Mouse (Mus musculus): ENCODE results near the gene Tbata. TPM values are rescaled to one million over a fixed set of nuclear protein-coding genes. Genes with fewer than 3 reads are reported as not detected.

Gene Tbata
- polyA plus RNA-seq, 1 experiment, result 0.23 TPM

- no peak for DNase-seq (ENCODE audit: low read depth)
- no peak for TF ChIP-seq CTCF (IDR thresholded peaks at IDR 0.05; ENCODE audit: borderline replicate concordance, extremely low read depth, insufficient read depth, insufficient read length)
- TF ChIP-seq POLR2A (IDR thresholded peaks at IDR 0.05; ENCODE audit: borderline replicate concordance, extremely low read depth, insufficient read depth, insufficient read length, poor library complexity, severe bottlenecking), result no peak
Measured at GRCm38 (mm10) chr10:61194611-61195010, 22.9 kb downstream of the Tbata start.

GRCm38 (mm10) chr10:61195216-61195615 is 23.5 kb downstream of the Tbata start:
- TF ChIP-seq POLR2A (IDR thresholded peaks at IDR 0.05; ENCODE audit: borderline replicate concordance, extremely low read depth, insufficient read depth, insufficient read length, poor library complexity, severe bottlenecking) (no peak), CTCF (IDR thresholded peaks at IDR 0.05; ENCODE audit: borderline replicate concordance, extremely low read depth, insufficient read depth, insufficient read length) (no peak)
- DNase-seq (ENCODE audit: low read depth), result no peak

- no peak for DNase-seq (ENCODE audit: low read depth)
- TF ChIP-seq POLR2A (IDR thresholded peaks at IDR 0.05; ENCODE audit: borderline replicate concordance, extremely low read depth, insufficient read depth, insufficient read length, poor library complexity, severe bottlenecking) (no peak), CTCF (IDR thresholded peaks at IDR 0.05; ENCODE audit: borderline replicate concordance, extremely low read depth, insufficient read depth, insufficient read length) (no peak)
Measured at GRCm38 (mm10) chr10:61195718-61196291, 24.1 kb downstream of the Tbata start.

GRCm38 (mm10) chr10:61199566-61200213 is 27.9 kb downstream of the Tbata start:
- DNase-seq (ENCODE audit: low read depth), result peak; percentile 87

GRCm38 (mm10) chr10:61200232-61200820 is 28.6 kb downstream of the Tbata start:
- no peak for DNase-seq (ENCODE audit: low read depth)
- TF ChIP-seq POLR2A (IDR thresholded peaks at IDR 0.05; ENCODE audit: borderline replicate concordance, extremely low read depth, insufficient read depth, insufficient read length, poor library complexity, severe bottlenecking) (no peak), CTCF (IDR thresholded peaks at IDR 0.05; ENCODE audit: borderline replicate concordance, extremely low read depth, insufficient read depth, insufficient read length) (no peak)

More at GRCm38 (mm10) chr10:61199566-61200213, 27.9 kb downstream of the Tbata start:
- TF ChIP-seq CTCF (IDR thresholded peaks at IDR 0.05; ENCODE audit: borderline replicate concordance, extremely low read depth, insufficient read depth, insufficient read length), result peak; percentile 97
- no peak for TF ChIP-seq POLR2A (IDR thresholded peaks at IDR 0.05; ENCODE audit: borderline replicate concordance, extremely low read depth, insufficient read depth, insufficient read length, poor library complexity, severe bottlenecking)

- TF ChIP-seq POLR2A (IDR thresholded peaks at IDR 0.05; ENCODE audit: borderline replicate concordance, extremely low read depth, insufficient read depth, insufficient read length, poor library complexity, severe bottlenecking) (no peak), CTCF (IDR thresholded peaks at IDR 0.05; ENCODE audit: borderline replicate concordance, extremely low read depth, insufficient read depth, insufficient read length) (no peak)
- DNase-seq (ENCODE audit: low read depth), result no peak
Measured at GRCm38 (mm10) chr10:61200998-61201397, 29.2 kb downstream of the Tbata start.

- no peak for TF ChIP-seq CTCF (IDR thresholded peaks at IDR 0.05; ENCODE audit: borderline replicate concordance, extremely low read depth, insufficient read depth, insufficient read length)
- DNase-seq (ENCODE audit: low read depth), result no peak
Measured at GRCm38 (mm10) chr10:61201596-61202318, 30.0 kb downstream of the Tbata start.

- DNase-seq (ENCODE audit: low read depth), result no peak
- TF ChIP-seq POLR2A (IDR thresholded peaks at IDR 0.05; ENCODE audit: borderline replicate concordance, extremely low read depth, insufficient read depth, insufficient read length, poor library complexity, severe bottlenecking), result no peak
- TF ChIP-seq CTCF (IDR thresholded peaks at IDR 0.05; ENCODE audit: borderline replicate concordance, extremely low read depth, insufficient read depth, insufficient read length), result no peak
Measured at GRCm38 (mm10) chr10:61203930-61204329, 32.2 kb downstream of the Tbata start.

- TF ChIP-seq POLR2A (IDR thresholded peaks at IDR 0.05; ENCODE audit: borderline replicate concordance, extremely low read depth, insufficient read depth, insufficient read length, poor library complexity, severe bottlenecking) (no peak), CTCF (IDR thresholded peaks at IDR 0.05; ENCODE audit: borderline replicate concordance, extremely low read depth, insufficient read depth, insufficient read length) (no peak)
Measured at GRCm38 (mm10) chr10:61208114-61208684, 36.4 kb downstream of the Tbata start.

GRCm38 (mm10) chr10:61211105-61211504 is 39.4 kb downstream of the Tbata start:
- no peak for DNase-seq (ENCODE audit: low read depth)
- TF ChIP-seq POLR2A (IDR thresholded peaks at IDR 0.05; ENCODE audit: borderline replicate concordance, extremely low read depth, insufficient read depth, insufficient read length, poor library complexity, severe bottlenecking), result no peak
- TF ChIP-seq CTCF (IDR thresholded peaks at IDR 0.05; ENCODE audit: borderline replicate concordance, extremely low read depth, insufficient read depth, insufficient read length), result no peak

More at GRCm38 (mm10) chr10:61208114-61208684, 36.4 kb downstream of the Tbata start:
- no peak for DNase-seq (ENCODE audit: low read depth)

- peak; percentile 84 for DNase-seq (ENCODE audit: low read depth)
- TF ChIP-seq POLR2A (IDR thresholded peaks at IDR 0.05; ENCODE audit: borderline replicate concordance, extremely low read depth, insufficient read depth, insufficient read length, poor library complexity, severe bottlenecking), result no peak
- peak; percentile 90 for TF ChIP-seq CTCF (IDR thresholded peaks at IDR 0.05; ENCODE audit: borderline replicate concordance, extremely low read depth, insufficient read depth, insufficient read length)
Measured at GRCm38 (mm10) chr10:61211743-61212142, 40.0 kb downstream of the Tbata start.

Measured in brain, embryonic 14.5 days (tissue).